Mouse (Mus musculus) cerebellum, postnatal 25 days (tissue): ENCODE data around the gene Agpat1.

Experiments used
- DNase-seq, 2 experiments: peaks; one replicate each; pipeline ENCODE4 v3.0.0; 2021; ENCODE audit warnings: mixed read lengths in 2 of 2

Agpat1 gene

GRCm38 (mm10) chr17:34606186-34607039, 2.4 kb downstream of the Agpat1 start:
- DNase-seq: peak in 1 of 2 experiments; percentile 39

DNA sequence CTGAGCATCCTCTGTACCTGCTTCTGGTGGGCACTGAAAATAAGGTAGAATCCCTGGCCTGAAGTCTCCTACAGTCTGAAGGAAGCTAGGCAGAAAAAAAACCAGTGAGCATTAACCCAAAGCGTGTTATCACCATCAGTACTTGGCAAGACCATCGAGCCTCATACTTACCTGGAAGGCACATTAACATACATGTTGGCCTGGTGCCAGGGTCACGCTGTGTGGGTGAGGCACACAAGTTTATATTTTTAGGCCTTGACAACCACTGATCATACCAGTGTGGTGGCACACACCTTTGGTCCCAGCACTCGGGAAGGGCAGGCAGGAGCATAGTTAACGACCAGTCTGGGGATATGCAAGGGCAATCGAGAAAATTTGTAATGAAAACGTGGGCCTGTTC, 3.9 kb downstream of the Agpat1 start:
- peak; percentile 42 to 71 for DNase-seq

DNA sequence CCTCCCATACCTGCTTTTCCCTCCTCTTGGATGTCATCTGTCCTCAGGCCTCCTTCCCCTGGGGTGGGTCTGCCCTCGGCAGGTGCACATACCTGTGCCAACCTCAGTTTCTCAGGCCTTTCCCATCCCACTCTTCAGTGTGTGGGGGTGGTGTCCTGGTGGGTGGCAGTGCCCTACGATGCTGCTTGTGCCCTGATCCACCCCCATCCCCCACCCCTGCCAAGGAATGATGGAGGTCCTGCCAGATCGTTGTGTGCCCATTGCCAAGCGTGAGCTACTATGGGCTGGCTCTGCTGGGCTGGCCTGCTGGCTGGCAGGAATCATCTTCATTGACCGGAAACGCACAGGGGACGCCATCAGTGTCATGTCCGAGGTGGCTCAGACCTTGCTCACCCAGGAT, 7.0 kb downstream of the Agpat1 start:
- peak in 1 of 2 experiments; percentile 35 for DNase-seq

- DNase-seq: no peak
Measured at GRCm38 (mm10) chr17:34613054-34613645, 9.1 kb downstream of the Agpat1 start.

DNA sequence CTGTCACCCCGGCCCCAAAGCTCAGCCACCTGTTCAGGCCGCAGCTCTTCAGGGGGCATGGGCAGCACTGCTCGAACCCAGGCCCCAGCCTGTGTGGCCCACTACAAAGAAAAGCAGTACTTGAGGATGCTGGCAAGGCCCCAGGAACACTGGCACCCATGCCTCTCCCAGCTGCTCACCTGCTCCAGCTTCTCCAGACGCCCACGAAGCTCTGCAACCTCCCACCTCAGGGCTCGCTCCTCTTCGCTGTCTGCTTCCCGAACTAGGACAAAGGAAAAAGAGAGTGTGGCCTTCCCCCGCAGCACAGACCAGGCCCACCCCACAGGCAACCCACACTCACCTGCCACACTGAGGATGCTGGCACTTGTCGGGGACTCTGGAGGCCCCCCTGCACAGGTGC, 9.8 kb downstream of the Agpat1 start:
- DNase-seq: no peak

DNA sequence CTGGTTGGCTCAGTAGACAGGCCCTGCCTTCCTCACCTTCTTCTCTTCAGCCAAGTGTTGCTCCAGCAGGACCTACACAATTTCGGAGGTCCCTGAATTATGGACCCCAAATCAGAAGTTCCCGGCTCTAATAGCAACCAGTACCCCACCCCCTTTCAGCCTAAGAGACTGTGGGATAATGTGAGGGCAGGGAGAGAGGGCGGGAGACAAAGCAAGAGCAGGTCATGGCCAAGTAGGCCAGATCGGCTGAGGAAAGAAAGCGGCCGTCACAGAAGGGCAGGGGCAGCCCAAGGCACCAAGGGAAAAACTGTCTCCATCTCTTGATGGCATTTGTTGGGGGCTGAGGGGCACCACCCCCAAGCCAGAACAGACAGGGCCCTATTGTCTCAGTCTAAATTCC, 11.8 kb downstream of the Agpat1 start, which contains the start of gene Egfl8:
TSS of gene Egfl8 (minus strand) at position 101 of the 400 bp plus-strand sequence.
- no peak for DNase-seq

- DNase-seq: peak; percentile 72 to 85
Measured at GRCm38 (mm10) chr17:34618999-34619398, 14.9 kb downstream of the Agpat1 start.

GRCm38 (mm10) chr17:34621006-34621405, 16.9 kb downstream of the Agpat1 start:
- no peak for DNase-seq

DNA sequence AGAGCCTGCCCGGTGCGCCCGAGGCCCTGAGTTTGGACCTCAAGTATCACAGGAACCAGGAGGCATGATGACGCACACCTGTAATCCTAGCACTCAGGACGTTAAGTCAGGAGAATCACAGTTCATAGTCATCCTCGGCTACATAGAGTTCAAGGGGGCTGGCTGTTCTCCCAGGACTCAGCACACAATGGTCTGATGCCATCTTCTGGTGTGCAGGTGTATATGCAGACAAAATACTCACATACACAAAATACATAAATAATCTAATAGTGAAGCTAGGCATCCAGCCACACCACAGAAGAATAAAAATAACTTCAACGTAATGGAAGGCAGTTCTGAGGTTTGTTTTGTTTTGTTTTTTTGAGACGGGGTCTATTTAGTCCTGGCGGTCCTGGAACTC, 19.1 kb downstream of the Agpat1 start:
- no peak for DNase-seq

- no peak for DNase-seq
Measured at GRCm38 (mm10) chr17:34624981-34625380, 20.9 kb downstream of the Agpat1 start.

GRCm38 (mm10) chr17:34626062-34626772, 22.2 kb downstream of the Agpat1 start:
- no peak for DNase-seq

GRCm38 (mm10) chr17:34626773-34627092, 22.7 kb downstream of the Agpat1 start:
- DNase-seq: no peak

- peak; percentile 87 to 92 for DNase-seq
Measured at GRCm38 (mm10) chr17:34627093-34627942, 23.3 kb downstream of the Agpat1 start.

GRCm38 (mm10) chr17:34627943-34628643, 24.0 kb downstream of the Agpat1 start, which contains the start of gene Ppt2:
TSS of gene Ppt2 (minus strand) at chr17:34628510.
- DNase-seq: peak; percentile 89 to 92

GRCm38 (mm10) chr17:34628644-34628967, 24.5 kb downstream of the Agpat1 start:
- DNase-seq: no peak

- peak; percentile 73 to 75 for DNase-seq
Measured at GRCm38 (mm10) chr17:34629221-34629751, 25.2 kb downstream of the Agpat1 start, which contains the start of gene Prrt1. TSS of gene Prrt1 (plus strand) at chr17:34629533.

DNA sequence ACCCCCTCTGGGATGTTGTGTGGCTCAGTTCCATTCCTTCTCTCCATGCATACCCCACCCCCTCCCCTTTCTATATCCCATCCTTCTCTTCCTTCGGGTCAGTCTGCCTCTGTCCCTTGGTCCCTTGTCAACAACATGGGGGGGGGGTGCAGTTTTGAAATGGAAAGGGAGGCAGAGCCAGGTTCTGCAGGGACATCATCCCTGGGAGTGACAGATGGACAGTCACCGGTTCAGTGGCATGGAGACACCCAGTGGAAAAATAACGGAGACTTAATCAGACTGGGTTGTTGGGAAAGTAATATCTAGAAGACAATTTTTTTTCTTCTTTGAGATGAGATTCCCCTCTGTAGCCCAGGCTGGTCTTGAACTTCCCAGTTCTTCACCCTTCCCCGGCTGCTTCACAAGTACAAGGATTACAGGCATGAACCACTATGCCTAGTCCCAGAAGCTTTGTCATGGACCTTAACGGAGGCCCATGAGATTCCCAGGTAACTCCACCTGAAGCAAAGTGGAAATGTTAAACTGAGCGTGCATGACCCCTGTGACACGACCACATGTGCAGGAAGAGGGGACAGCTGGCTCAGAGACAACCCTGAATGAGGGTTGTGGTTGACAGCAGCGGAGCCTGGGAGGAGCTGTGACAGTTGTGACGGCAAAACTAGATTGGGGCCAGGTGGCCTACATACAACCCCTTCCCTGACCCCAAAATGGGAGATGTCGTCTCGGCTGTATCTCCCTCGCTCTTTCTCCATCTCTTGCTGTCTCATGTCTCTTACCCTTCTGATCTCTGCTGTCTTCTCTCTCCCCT, 25.9 kb downstream of the Agpat1 start:
- DNase-seq: peak; percentile 71 to 83

GRCm38 (mm10) chr17:34630761-34631301, 26.8 kb downstream of the Agpat1 start:
- DNase-seq: peak; percentile 72 to 78

- DNase-seq: peak; percentile 66 to 70
Measured at GRCm38 (mm10) chr17:34631647-34632046, 27.6 kb downstream of the Agpat1 start.

- DNase-seq: peak; percentile 85 to 90
Measured at GRCm38 (mm10) chr17:34632261-34632691, 28.2 kb downstream of the Agpat1 start.
